Mouse (Mus musculus) testis, adult 2 months (tissue): Measurements from ENCODE around the gene Atp9a.

Source experiments
- CTCF ChIP-seq: fragments of 200-500 bp; IDR thresholded peaks from 2 replicates; pipeline ENCODE4 v1.5.1; 2012; ENCODE audit warnings: low read depth, mild to moderate bottlenecking, inconsistent platforms, low read length, moderate library complexity; ENCODE audit not compliant: control insufficient read depth, insufficient read depth, insufficient replicate concordance
- POLR2A ChIP-seq: fragments of 200-500 bp; IDR thresholded peaks from 2 replicates; pipeline ENCODE4 v1.6.1; 2012; ENCODE audit warnings: low read depth, mild to moderate bottlenecking, inconsistent platforms, low read length, moderate library complexity; ENCODE audit not compliant: control insufficient read depth

- TF ChIP-seq CTCF (no peak), POLR2A (no peak)
These were observed 78.5 kb downstream of the Atp9a start for GRCm38 (mm10) chr2:168663716-168664115.
